Comparison of ENCODE assay signal across 8 mouse cellular contexts in genomic region chr14:54432078-54432836, GRCm38 (mm10). TPM values are rescaled to one million over a fixed set of nuclear protein-coding genes. Genes with fewer than 3 reads are reported as not detected.
DNase-seq lines count a peak whose midpoint lies in the region; ATAC-seq and TF ChIP-seq lines count a peak whose summit lies in the region.

No protein-coding gene starts in this region.

- TF ChIP-seq CTCF in testis, adult 2 months (IDR thresholded peaks at IDR 0.05; ENCODE audit: control insufficient read depth, insufficient read depth, insufficient replicate concordance, low read depth, low read length) = no peak
- no peak; the same call in 1 of the 2 replicates for TF ChIP-seq CTCF in midbrain, postnatal 0 days (IDR thresholded peaks at IDR 0.05)

- peaks cover 13% of the 10 kb centered on the region for H3K4me1 ChIP-seq in testis, adult 2 months (ENCODE audit: control insufficient read depth, insufficient read depth, low read length)
- peaks cover 37% of the 10 kb centered on the region for H3K4me1 ChIP-seq in limb, embryonic 14.5 days (ENCODE audit: control insufficient read depth, insufficient read depth, low read length)
- peaks cover 5% of the 10 kb centered on the region; the same call in 1 of the 2 replicates for H3K4me1 ChIP-seq in midbrain, postnatal 0 days (ENCODE audit: insufficient read depth, low read length)

- ATAC-seq in limb, embryonic 14.5 days (ENCODE audit: low FRiP score, low read depth) = peak; percentile 21; the same call in 1 of the 2 replicates
- ATAC-seq in midbrain, postnatal 0 days (ENCODE audit: low FRiP score) = peak; percentile 36
- ATAC-seq in inflammation-experienced regulatory T-cells, adult 6 months = no peak

- DNase-seq in testis, postnatal 14 days (ENCODE audit: low spot score) = no peak
- peak; percentile 63 for DNase-seq in embryo, embryonic 10.5 days (ENCODE audit: low spot score)
- DNase-seq in heart, postnatal 10 days = peak; percentile 52 to 66
- no peak for DNase-seq in limb, embryonic 14.5 days (ENCODE audit: low spot score)
- no peak for DNase-seq in midbrain, postnatal 0 days (ENCODE audit: low spot score)
- no peak for DNase-seq in cerebellum, adult 18-20 months

- no peaks in the 10 kb centered on the region for H3K36me3 ChIP-seq in testis, adult 2 months (ENCODE audit: control insufficient read depth, insufficient read depth, low read length)
- H3K36me3 ChIP-seq in limb, embryonic 14.5 days (ENCODE audit: control insufficient read depth, insufficient read depth, low read length) = peaks cover 40% of the 10 kb centered on the region
- H3K36me3 ChIP-seq in midbrain, postnatal 0 days (ENCODE audit: insufficient read depth, low read length) = peaks cover 5% of the 10 kb centered on the region; the same call in 1 of the 2 replicates

- no peaks in the 10 kb centered on the region for H3K27me3 ChIP-seq in testis, adult 2 months (ENCODE audit: control insufficient read depth, insufficient read depth, low read length)
- no peaks in the 10 kb centered on the region for H3K27me3 ChIP-seq in limb, embryonic 14.5 days (ENCODE audit: control insufficient read depth, insufficient read depth, low read length)
- no peaks in the 10 kb centered on the region for H3K27me3 ChIP-seq in midbrain, postnatal 0 days (ENCODE audit: insufficient read depth, low read length)

- peak overlapping the region; percentile 83 for H3K4me2 ChIP-seq in limb, embryonic 14.5 days (replicated peaks; ENCODE audit: low read depth, low read length, severe bottlenecking)
- H3K4me2 ChIP-seq in midbrain, postnatal 0 days (ENCODE audit: low read depth, low read length, poor library complexity, severe bottlenecking) = peak overlapping the region; percentile 60

- H3K9me3 ChIP-seq in limb, embryonic 14.5 days (ENCODE audit: control insufficient read depth, low read length) = no peaks in the 10 kb centered on the region
- H3K9me3 ChIP-seq in midbrain, postnatal 0 days (ENCODE audit: low read length) = no peaks in the 10 kb centered on the region

- intact Hi-C loops in heart, postnatal 10 days (cut with DNase I) = no loop called here

- WGBS in limb, embryonic 14.5 days = 3% methylated on average over 52 of the region's 54 CpGs
- WGBS in midbrain, postnatal 0 days = 2% methylated on average over 54 of the region's 54 CpGs

- peak overlapping the region; percentile 79 for H3K4me3 ChIP-seq in testis, adult 2 months (ENCODE audit: control insufficient read depth, low read depth, low read length)
- H3K4me3 ChIP-seq in limb, embryonic 14.5 days (replicated peaks; ENCODE audit: low read length) = peak overlapping the region; percentile 94
- H3K4me3 ChIP-seq in midbrain, postnatal 0 days (ENCODE audit: low read depth, low read length) = peak overlapping the region; percentile 51

- H3K9ac ChIP-seq in limb, embryonic 14.5 days (ENCODE audit: low read depth, low read length, severe bottlenecking) = peak overlapping the region; percentile 99
- H3K9ac ChIP-seq in midbrain, postnatal 0 days (replicated peaks; ENCODE audit: low read length, poor library complexity, severe bottlenecking) = peak overlapping the region; percentile 59

- H3K27ac ChIP-seq in testis, adult 2 months (ENCODE audit: control insufficient read depth, insufficient read depth, low read depth, low read length) = peak overlapping the region; percentile 65
- peak overlapping the region; percentile 99 for H3K27ac ChIP-seq in limb, embryonic 14.5 days (replicated peaks; ENCODE audit: low read depth, low read length)
- H3K27ac ChIP-seq in midbrain, postnatal 0 days (ENCODE audit: low read depth, low read length) = peak overlapping the region; percentile 66

- TF ChIP-seq POLR2A in testis, adult 2 months (IDR thresholded peaks at IDR 0.05; ENCODE audit: control insufficient read depth, low read depth, low read length) = no peak
- no peak for TF ChIP-seq POLR2A in limb, embryonic 14.5 days (IDR thresholded peaks at IDR 0.05; ENCODE audit: borderline replicate concordance, extremely low read depth, insufficient read depth, insufficient read length)

RNA-seq across cellular contexts. Expression of gene Mmp14, which starts 0.8 kb away (rescaled TPM):
- 16.8 and 17.4 TPM in 2 replicates for polyA plus RNA-seq in testis, adult 2 months (2012; rRNA removed)
- total RNA-seq in heart, postnatal 10 days (2021) = 100 to 1,000 TPM; 106 to 116 TPM
- 385 and 418 TPM in 2 replicates for polyA plus RNA-seq in limb, embryonic 14.5 days (2012; rRNA removed)
- polyA plus RNA-seq in limb, embryonic 14.5 days (2014; fragmentation: Nextera tagmentation; extraction: Ambion mirVana) = 251 and 273 TPM in 2 replicates
- total RNA-seq in midbrain, postnatal 0 days (2014; rRNA removed) = 46.4 and 48.9 TPM in 2 replicates
- polyA plus RNA-seq in midbrain, postnatal 0 days (2015; fragmentation: Nextera tagmentation; extraction: Ambion mirVana) = 40.6 and 41.8 TPM in 2 replicates
- under 1 TPM in 2 of 3 experiments, not detected in 1; 0.29 to 0.47 TPM for polyA plus RNA-seq in inflammation-experienced regulatory T-cells, adult 6 months (2017; shearing (Covaris generic))

RNA-seq across cellular contexts. Expression of gene Mrpl52, which starts 5.5 kb away (rescaled TPM):
- polyA plus RNA-seq in testis, adult 2 months (2012; rRNA removed) = 85.4 and 140 TPM in 2 replicates
- 100 to 1,000 TPM; 143 to 155 TPM for total RNA-seq in heart, postnatal 10 days (2021)
- polyA plus RNA-seq in limb, embryonic 14.5 days (2012; rRNA removed) = 167 and 216 TPM in 2 replicates
- polyA plus RNA-seq in limb, embryonic 14.5 days (2014; fragmentation: Nextera tagmentation; extraction: Ambion mirVana) = 228 and 265 TPM in 2 replicates
- total RNA-seq in midbrain, postnatal 0 days (2014; rRNA removed) = 98.6 and 104 TPM in 2 replicates
- 296 and 303 TPM in 2 replicates for polyA plus RNA-seq in midbrain, postnatal 0 days (2015; fragmentation: Nextera tagmentation; extraction: Ambion mirVana)
- polyA plus RNA-seq in inflammation-experienced regulatory T-cells, adult 6 months (2017; shearing (Covaris generic)) = 100 to 1,000 TPM; 253 to 303 (median 292) TPM

RNA-seq across cellular contexts. Expression of gene Slc7a7, which starts 14.7 kb away (rescaled TPM):
- polyA plus RNA-seq in testis, adult 2 months (2012; rRNA removed) = 17.7 and 19.5 TPM in 2 replicates
- total RNA-seq in heart, postnatal 10 days (2021) = 1 to 10 TPM; 6.6 to 8.1 TPM
- polyA plus RNA-seq in limb, embryonic 14.5 days (2012; rRNA removed) = 7.4 and 11.1 TPM in 2 replicates
- polyA plus RNA-seq in limb, embryonic 14.5 days (2014; fragmentation: Nextera tagmentation; extraction: Ambion mirVana) = 4.5 and 5.6 TPM in 2 replicates
- 3.9 and 7.7 TPM in 2 replicates for total RNA-seq in midbrain, postnatal 0 days (2014; rRNA removed)
- 2.4 and 2.9 TPM in 2 replicates for polyA plus RNA-seq in midbrain, postnatal 0 days (2015; fragmentation: Nextera tagmentation; extraction: Ambion mirVana)
- polyA plus RNA-seq in inflammation-experienced regulatory T-cells, adult 6 months (2017; shearing (Covaris generic)) = 1 to 10 TPM in 1 of 3 experiments, under 1 TPM in 2; 0.42 to 2.5 (median 0.49) TPM

RNA-seq across cellular contexts. Expression of gene Lrp10, which starts 31.7 kb away (rescaled TPM):
- polyA plus RNA-seq in testis, adult 2 months (2012; rRNA removed) = 13.8 and 15.6 TPM in 2 replicates
- total RNA-seq in heart, postnatal 10 days (2021) = 10 to 100 TPM; 87.9 to 91.3 TPM
- polyA plus RNA-seq in limb, embryonic 14.5 days (2012; rRNA removed) = 45.7 and 55.7 TPM in 2 replicates
- polyA plus RNA-seq in limb, embryonic 14.5 days (2014; fragmentation: Nextera tagmentation; extraction: Ambion mirVana) = 40.7 and 40.9 TPM in 2 replicates
- 40.2 and 42.1 TPM in 2 replicates for total RNA-seq in midbrain, postnatal 0 days (2014; rRNA removed)
- 29.7 and 31.9 TPM in 2 replicates for polyA plus RNA-seq in midbrain, postnatal 0 days (2015; fragmentation: Nextera tagmentation; extraction: Ambion mirVana)
- 10 to 100 TPM; 52.5 to 66.4 (median 63.3) TPM for polyA plus RNA-seq in inflammation-experienced regulatory T-cells, adult 6 months (2017; shearing (Covaris generic))

RNA-seq across cellular contexts. Expression of gene Rem2, which starts 43.6 kb away (rescaled TPM):
- polyA plus RNA-seq in testis, adult 2 months (2012; rRNA removed) = 0.25 and 0.28 TPM in 2 replicates
- not detected for total RNA-seq in heart, postnatal 10 days (2021)
- 1.7 TPM in 2 replicates for polyA plus RNA-seq in limb, embryonic 14.5 days (2012; rRNA removed)
- polyA plus RNA-seq in limb, embryonic 14.5 days (2014; fragmentation: Nextera tagmentation; extraction: Ambion mirVana) = 1.4 and 2.1 TPM in 2 replicates
- total RNA-seq in midbrain, postnatal 0 days (2014; rRNA removed) = 35.6 and 47.4 TPM in 2 replicates
- polyA plus RNA-seq in midbrain, postnatal 0 days (2015; fragmentation: Nextera tagmentation; extraction: Ambion mirVana) = 33.0 and 34.0 TPM in 2 replicates
- polyA plus RNA-seq in inflammation-experienced regulatory T-cells, adult 6 months (2017; shearing (Covaris generic)) = under 1 TPM; 0.50 to 0.58 (median 0.57) TPM

Comparison
In these comparisons a context has a peak if more than half of its experiments do, and no peak if none do; other contexts are left out.
1. DNase-seq: peak in embryo, embryonic 10.5 days (single experiment) and heart, postnatal 10 days (2 of 2); none in testis, postnatal 14 days (single experiment), limb, embryonic 14.5 days (single experiment), midbrain, postnatal 0 days (single experiment) and cerebellum, adult 18-20 months (0 of 2).
2. RNA of gene Mmp14, which starts 0.8 kb away (polyA plus RNA-seq): 251 to 418 TPM in limb, embryonic 14.5 days, 40.6 to 41.8 TPM in midbrain, postnatal 0 days and 16.8 to 17.4 TPM in testis, adult 2 months; 0.29 to 0.47 TPM in inflammation-experienced regulatory T-cells, adult 6 months; every median in the first group is over 10 times any median in the second.
3. Peak in every context shown above with its lines, with median percentiles within 50 percentile points of each other: H3K27ac ChIP-seq and H3K4me3 ChIP-seq.